Mouse (Mus musculus): ENCODE results near the gene Fam131a.

GRCm38 (mm10) chr16:20708939-20709734 is 16.1 kb downstream of the Fam131a start:
- peak; percentile 90 for TF ChIP-seq CTCF (IDR thresholded peaks at IDR 0.05; ENCODE audit: borderline replicate concordance, extremely low read depth, insufficient read depth, insufficient read length)
- no peak for TF ChIP-seq POLR2A (IDR thresholded peaks at IDR 0.05; ENCODE audit: borderline replicate concordance, extremely low read depth, insufficient read depth, insufficient read length, poor library complexity, severe bottlenecking)

Data from brain, embryonic 14.5 days (tissue).